Mouse (Mus musculus): ENCODE results near the gene Ugt1a10. TPM values are rescaled to one million over a fixed set of nuclear protein-coding genes. Genes with fewer than 3 reads are reported as not detected.

The Ugt1a10 gene
- polyA plus RNA-seq, 1 experiment = not detected

DNA sequence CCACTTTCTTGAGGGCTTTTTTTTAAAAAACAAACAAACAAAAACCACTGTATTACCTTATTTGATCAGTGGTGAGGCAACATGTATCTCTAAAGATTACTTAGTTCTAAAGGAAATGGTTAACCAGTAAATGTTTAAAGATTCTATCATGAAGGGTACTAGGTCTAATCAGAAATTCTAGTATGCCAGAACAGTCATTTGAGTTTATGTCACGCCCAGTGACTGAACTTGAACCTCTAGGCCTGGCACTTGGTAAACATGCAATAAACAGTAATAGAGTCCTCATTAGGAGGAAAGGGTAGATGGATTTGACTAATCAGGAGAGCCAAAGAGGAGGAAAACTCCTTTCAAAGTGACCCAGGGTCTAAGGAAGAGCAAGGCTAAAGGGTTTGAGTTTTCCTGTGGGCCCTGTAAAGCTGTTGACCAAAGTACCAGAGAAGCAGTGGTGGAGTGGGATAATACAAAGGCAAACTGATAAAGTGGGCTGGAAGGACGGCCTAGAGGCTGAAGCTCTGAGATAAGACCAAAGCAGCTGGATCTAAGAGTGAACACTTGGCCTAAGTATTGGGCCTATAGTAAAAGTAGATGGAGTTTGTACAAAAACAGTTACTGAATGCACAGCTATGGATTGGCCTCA, 151.8 kb downstream of the Ugt1a10 start:
- WGBS = 31% methylated on average over 2 of the region's 2 CpGs
- Histone ChIP-seq H3K27me3 (ENCODE audit: control insufficient read depth, insufficient read depth, low read length) (no peaks in the 10 kb centered on the region), H3K4me3 (ENCODE audit: low read depth, low read length) (no peak overlapping the region), H3K4me1 (ENCODE audit: control insufficient read depth, insufficient read depth, insufficient read length, low read length) (peaks cover 21% of the 10 kb centered on the region), H3K36me3 (ENCODE audit: control insufficient read depth, insufficient read depth, low read length) (no peaks in the 10 kb centered on the region), H3K27ac (ENCODE audit: insufficient read depth, low read depth, low read length) (peak overlapping the region; percentile 91)
- TF ChIP-seq CTCF (IDR thresholded peaks at IDR 0.05; ENCODE audit: extremely low read depth, insufficient read length, insufficient replicate concordance, low read depth, low read length) (no peak), POLR2A (IDR thresholded peaks at IDR 0.05; ENCODE audit: low read depth, low read length) (no peak)

DNA sequence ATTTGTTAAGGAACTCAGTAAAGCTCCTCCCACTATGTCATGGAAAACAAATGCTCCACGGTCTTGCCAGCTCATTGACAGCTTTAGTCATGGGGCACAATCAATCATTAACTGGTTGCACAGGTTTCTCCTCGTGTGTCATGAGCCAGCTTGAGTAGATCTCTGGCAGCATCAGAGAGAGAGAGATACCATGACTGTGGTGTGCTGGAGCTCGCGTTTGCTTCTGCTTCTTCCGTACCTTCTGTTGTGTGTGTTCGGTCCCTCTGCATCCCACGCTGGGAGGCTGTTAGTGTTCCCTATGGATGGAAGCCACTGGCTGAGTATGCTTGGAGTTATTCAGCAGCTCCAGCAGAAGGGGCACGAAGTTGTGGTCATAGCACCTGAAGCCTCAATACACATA, 156.6 kb downstream of the Ugt1a10 start, which contains the start of gene Ugt1a1:
Gene Ugt1a1 (plus strand): TSS at position 148 of the 400 bp plus-strand sequence.
- WGBS = 44% methylated on average over 8 of the region's 8 CpGs
- TF ChIP-seq POLR2A (IDR thresholded peaks at IDR 0.05; ENCODE audit: low read depth, low read length) = no peak
- TF ChIP-seq CTCF (IDR thresholded peaks at IDR 0.05; ENCODE audit: extremely low read depth, insufficient read length, insufficient replicate concordance, low read depth, low read length) = no peak
- Histone ChIP-seq H3K4me1 (ENCODE audit: control insufficient read depth, insufficient read depth, insufficient read length, low read length) (peaks cover 24% of the 10 kb centered on the region), H3K27ac (ENCODE audit: insufficient read depth, low read depth, low read length) (peak within 1 kb of the TSS; percentile 67), H3K27me3 (ENCODE audit: control insufficient read depth, insufficient read depth, low read length) (no peaks in the 10 kb centered on the region), H3K4me3 (ENCODE audit: low read depth, low read length) (peak within 1 kb of the TSS; percentile 31), H3K36me3 (ENCODE audit: control insufficient read depth, insufficient read depth, low read length) (peaks cover 5% of the 10 kb centered on the region)

DNA sequence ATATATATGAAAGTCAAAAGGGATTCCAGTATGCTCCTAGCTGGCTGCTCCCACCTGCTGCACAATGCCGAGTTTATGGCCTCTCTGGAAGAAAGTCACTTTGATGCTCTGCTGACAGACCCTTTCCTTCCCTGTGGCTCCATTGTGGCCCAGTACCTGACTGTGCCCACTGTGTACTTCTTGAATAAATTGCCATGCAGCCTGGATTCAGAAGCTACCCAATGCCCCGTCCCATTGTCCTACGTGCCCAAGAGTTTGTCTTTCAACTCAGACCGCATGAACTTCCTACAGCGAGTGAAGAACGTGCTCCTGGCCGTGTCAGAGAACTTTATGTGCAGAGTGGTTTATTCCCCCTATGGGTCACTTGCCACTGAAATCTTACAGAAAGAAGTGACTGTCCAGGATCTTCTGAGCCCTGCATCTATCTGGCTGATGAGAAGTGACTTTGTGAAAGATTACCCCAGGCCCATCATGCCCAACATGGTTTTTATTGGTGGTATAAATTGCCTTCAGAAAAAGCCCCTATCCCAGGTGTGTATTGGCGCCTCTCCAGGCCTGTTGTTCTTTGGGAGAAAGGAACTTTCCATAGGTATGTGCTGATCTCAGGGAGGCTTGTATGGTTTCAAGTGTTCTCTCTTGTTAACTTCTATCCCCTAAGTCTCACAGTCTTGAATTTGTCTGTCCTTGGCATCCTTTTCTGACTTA, 157.3 kb downstream of the Ugt1a10 start:
- WGBS = 47% methylated on average over 8 of the region's 8 CpGs
- Histone ChIP-seq H3K4me3 (ENCODE audit: low read depth, low read length) (peak overlapping the region; percentile 31), H3K4me1 (ENCODE audit: control insufficient read depth, insufficient read depth, insufficient read length, low read length) (peaks cover 22% of the 10 kb centered on the region), H3K27ac (ENCODE audit: insufficient read depth, low read depth, low read length) (peak overlapping the region; percentile 67), H3K27me3 (ENCODE audit: control insufficient read depth, insufficient read depth, low read length) (no peaks in the 10 kb centered on the region), H3K36me3 (ENCODE audit: control insufficient read depth, insufficient read depth, low read length) (peaks cover 8% of the 10 kb centered on the region)
- TF ChIP-seq POLR2A (IDR thresholded peaks at IDR 0.05; ENCODE audit: low read depth, low read length) = no peak
- TF ChIP-seq CTCF (IDR thresholded peaks at IDR 0.05; ENCODE audit: extremely low read depth, insufficient read length, insufficient replicate concordance, low read depth, low read length) = no peak

DNA sequence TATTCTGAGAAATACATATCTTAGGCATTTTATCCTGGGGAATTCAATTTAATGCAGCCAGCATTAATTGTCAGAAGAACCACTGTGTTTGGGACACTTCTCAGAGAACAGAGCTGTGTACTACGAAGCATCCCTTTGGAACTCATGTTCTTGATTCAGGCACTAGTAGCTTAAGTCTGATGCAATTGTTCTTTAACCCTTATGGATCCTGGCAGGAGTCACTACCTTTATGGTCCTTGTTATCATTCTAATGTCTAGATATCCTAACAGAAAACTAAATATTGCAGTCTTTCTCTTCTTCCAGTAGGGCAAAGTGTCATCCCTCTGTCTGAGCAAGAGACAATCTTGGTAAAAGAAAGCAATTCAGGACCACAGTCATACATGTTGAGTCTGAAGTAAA, 157.9 kb downstream of the Ugt1a10 start:
- H3K27ac ChIP-seq (ENCODE audit: insufficient read depth, low read depth, low read length) = peak overlapping the region; percentile 67
- H3K4me3 ChIP-seq (ENCODE audit: low read depth, low read length) = no peak overlapping the region
- H3K27me3 ChIP-seq (ENCODE audit: control insufficient read depth, insufficient read depth, low read length) = no peaks in the 10 kb centered on the region
- 67% methylated on average over 1 of the region's 1 CpGs for WGBS
- peaks cover 19% of the 10 kb centered on the region for H3K4me1 ChIP-seq (ENCODE audit: control insufficient read depth, insufficient read depth, insufficient read length, low read length)
- peaks cover 8% of the 10 kb centered on the region for H3K36me3 ChIP-seq (ENCODE audit: control insufficient read depth, insufficient read depth, low read length)
- no peak for TF ChIP-seq CTCF (IDR thresholded peaks at IDR 0.05; ENCODE audit: extremely low read depth, insufficient read length, insufficient replicate concordance, low read depth, low read length)
- no peak for TF ChIP-seq POLR2A (IDR thresholded peaks at IDR 0.05; ENCODE audit: low read depth, low read length)

DNA sequence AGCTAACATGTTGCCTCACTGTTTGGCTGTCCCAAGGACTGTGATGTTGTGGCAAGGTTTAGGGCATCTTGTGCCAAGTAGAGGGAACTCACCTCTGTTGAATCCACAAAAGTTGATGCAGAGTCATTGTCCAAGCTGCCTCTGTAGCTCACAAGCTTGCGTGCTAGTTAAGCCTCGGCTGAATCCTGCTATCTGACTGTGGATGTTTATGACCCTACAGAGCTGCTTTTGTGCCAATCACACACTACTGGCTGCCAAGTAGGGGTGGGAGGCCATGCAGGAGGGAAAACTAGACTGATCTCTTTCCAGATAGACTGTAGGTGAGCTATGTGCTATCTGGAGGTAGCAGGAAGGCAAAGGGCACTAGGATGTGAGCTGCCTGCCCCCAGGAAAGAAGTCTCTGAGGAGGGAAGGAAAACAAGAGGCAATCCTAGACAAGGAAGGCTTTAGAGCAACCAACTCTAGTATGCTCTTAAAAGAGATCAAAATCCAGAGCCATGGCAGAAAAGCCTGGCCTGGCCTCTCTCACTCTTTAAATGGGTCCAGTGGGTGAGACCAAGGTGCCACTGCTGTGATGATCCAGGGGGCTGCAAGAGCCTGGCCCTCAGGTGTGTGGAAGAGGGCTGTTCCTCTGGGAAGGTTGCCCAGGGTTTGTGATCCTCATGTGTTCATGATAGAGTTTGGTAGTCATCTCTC, 158.7 kb downstream of the Ugt1a10 start:
- H3K4me3 ChIP-seq (ENCODE audit: low read depth, low read length) = peak overlapping the region; percentile 21; the same call in 1 of the 2 replicates
- peaks cover 8% of the 10 kb centered on the region for H3K36me3 ChIP-seq (ENCODE audit: control insufficient read depth, insufficient read depth, low read length)
- no peaks in the 10 kb centered on the region for H3K27me3 ChIP-seq (ENCODE audit: control insufficient read depth, insufficient read depth, low read length)
- H3K27ac ChIP-seq (ENCODE audit: insufficient read depth, low read depth, low read length) = peak overlapping the region; percentile 65
- 44% methylated on average over 2 of the region's 2 CpGs for WGBS
- H3K4me1 ChIP-seq (ENCODE audit: control insufficient read depth, insufficient read depth, insufficient read length, low read length) = peaks cover 16% of the 10 kb centered on the region; the same call in 1 of the 2 replicates
- TF ChIP-seq CTCF (IDR thresholded peaks at IDR 0.05; ENCODE audit: extremely low read depth, insufficient read length, insufficient replicate concordance, low read depth, low read length) (no peak), POLR2A (IDR thresholded peaks at IDR 0.05; ENCODE audit: low read depth, low read length) (no peak)

DNA sequence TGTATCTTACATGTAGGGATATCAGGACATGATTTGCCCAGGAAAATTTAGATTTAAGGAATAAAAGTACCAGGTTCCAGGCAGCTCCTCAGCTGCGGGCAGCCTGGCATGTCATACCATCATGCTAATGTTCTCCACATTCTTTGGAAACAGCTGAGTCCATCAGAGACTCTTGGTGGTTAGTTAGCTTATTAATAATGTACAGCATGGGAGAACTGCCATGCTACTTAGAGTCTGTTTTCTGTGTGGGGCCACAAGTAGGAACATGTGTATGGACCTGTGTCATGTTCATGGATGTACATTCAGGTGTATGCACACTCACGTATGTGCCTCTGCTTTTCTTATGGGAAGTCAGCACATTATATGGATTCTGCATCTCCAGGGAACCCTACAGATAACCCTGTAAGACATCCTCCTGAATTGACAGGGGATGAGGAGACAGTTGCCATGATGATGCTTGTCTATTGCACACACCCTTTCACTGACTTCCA, 159.3 kb downstream of the Ugt1a10 start:
- TF ChIP-seq CTCF (IDR thresholded peaks at IDR 0.05; ENCODE audit: extremely low read depth, insufficient read length, insufficient replicate concordance, low read depth, low read length) (no peak), POLR2A (IDR thresholded peaks at IDR 0.05; ENCODE audit: low read depth, low read length) (no peak)
- H3K27ac ChIP-seq (ENCODE audit: insufficient read depth, low read depth, low read length) = peak overlapping the region; percentile 65
- 66% methylated on average over 2 of the region's 2 CpGs for WGBS
- H3K27me3 ChIP-seq (ENCODE audit: control insufficient read depth, insufficient read depth, low read length) = no peaks in the 10 kb centered on the region
- peaks cover 8% of the 10 kb centered on the region for H3K36me3 ChIP-seq (ENCODE audit: control insufficient read depth, insufficient read depth, low read length)
- H3K4me1 ChIP-seq (ENCODE audit: control insufficient read depth, insufficient read depth, insufficient read length, low read length) = peaks cover 15% of the 10 kb centered on the region; the same call in 1 of the 2 replicates
- peak overlapping the region; percentile 21; the same call in 1 of the 2 replicates for H3K4me3 ChIP-seq (ENCODE audit: low read depth, low read length)

Measured in small intestine, adult 2 months (tissue).